Mouse (Mus musculus) kidney, embryonic 15.5 days (tissue): Measurements from ENCODE around the gene Bcl6. TPM values are rescaled to one million over a fixed set of nuclear protein-coding genes. Genes with fewer than 3 reads are reported as not detected.

Experiments used
- ATAC-seq: fragments of 200-750 bp; cut with Nextera tagmentation; replicated peaks from 2 replicates; pipeline ENCODE4 v1.8.0; 2017; ENCODE audit warnings: moderate TSS enrichment; ENCODE audit not compliant: low FRiP score
- H3K27ac ChIP-seq: fragments of 300-500 bp; sonication (generic); 2 replicates; pipeline ENCODE4 v1.5.1; 2015; ENCODE audit warnings: mild to moderate bottlenecking, inconsistent platforms
- H3K27me3 ChIP-seq: fragments of 300-500 bp; sonication (generic); 2 replicates; pipeline ENCODE4 v1.6.1; 2015; ENCODE audit warnings: inconsistent platforms
- H3K36me3 ChIP-seq: fragments of 300-500 bp; sonication (generic); 2 replicates; pipeline ENCODE4 v1.6.1; 2015; ENCODE audit warnings: inconsistent platforms
- H3K4me1 ChIP-seq: fragments of 300-500 bp; sonication (generic); 2 replicates; pipeline ENCODE4 v1.6.1; 2015; ENCODE audit warnings: inconsistent platforms
- H3K4me2 ChIP-seq: fragments of 300-500 bp; sonication (generic); 2 replicates; pipeline ENCODE4 v1.6.1; 2015; ENCODE audit warnings: moderate library complexity, mild to moderate bottlenecking, inconsistent platforms
- H3K4me3 ChIP-seq: fragments of 300-500 bp; sonication (generic); replicated peaks from 2 replicates; pipeline ENCODE4 v1.5.1; 2015; ENCODE audit warnings: mild to moderate bottlenecking, inconsistent platforms
- H3K9ac ChIP-seq: fragments of 300-500 bp; sonication (generic); 2 replicates; pipeline ENCODE4 v1.6.1; 2015; ENCODE audit warnings: mild to moderate bottlenecking, inconsistent platforms
- H3K9me3 ChIP-seq: fragments of 300-500 bp; sonication (generic); replicated peaks from 2 replicates; pipeline ENCODE4 v1.6.1; 2016; ENCODE audit warnings: inconsistent platforms
- WGBS: fragments of 180-500 bp; shearing (Covaris S2); methylation state at CpG from one replicate; pipeline ENCODE4 v1.1.7; 2015; ENCODE audit warnings: mixed read lengths; 5-methylcytosine and 5-hydroxymethylcytosine counted together
- polyA plus RNA-seq: library from polyadenylated mRNA; unstranded; fragments of >200 nt; fragmentation: Nextera tagmentation; extraction: Ambion mirVana; gene quantifications from 2 replicates; pipeline ENCODE4 v1.2.1, GENCODE M21; 2015

The Bcl6 gene
- polyA plus RNA-seq, 1 experiment from 2014 or later, result 0.87 TPM

DNA sequence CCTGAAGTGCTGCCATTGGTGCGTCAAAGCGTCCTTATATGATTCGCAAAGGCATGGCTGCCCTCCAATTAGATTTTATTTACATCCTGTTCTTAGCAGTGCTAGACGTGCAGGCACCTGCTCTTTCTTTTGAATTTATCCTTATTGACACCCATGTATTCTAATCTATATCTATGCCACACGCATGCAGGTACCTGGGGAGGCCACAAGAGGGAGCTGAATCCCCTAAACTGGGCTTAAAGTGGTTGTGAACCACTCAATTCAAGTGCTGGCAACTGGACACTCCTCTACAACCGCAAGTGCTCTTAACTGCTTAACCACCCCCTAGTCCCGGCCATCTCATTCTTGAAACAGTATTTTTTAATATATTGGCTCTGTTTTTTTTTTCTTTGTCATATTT, 21.4 kb downstream of the Bcl6 start:
- no peak overlapping the region for H3K27ac ChIP-seq
- ATAC-seq, result no peak
- H3K27me3 ChIP-seq, result no peaks in the 10 kb centered on the region
- H3K9ac ChIP-seq, result no peak overlapping the region
- no peak overlapping the region for H3K4me2 ChIP-seq
- no peak overlapping the region for H3K4me3 ChIP-seq
- peaks cover 14% of the 10 kb centered on the region; the same call in 1 of the 2 replicates for H3K36me3 ChIP-seq
- H3K4me1 ChIP-seq, result peaks cover 9% of the 10 kb centered on the region
- no peaks in the 10 kb centered on the region for H3K9me3 ChIP-seq
- 89% methylated on average over 7 of the region's 7 CpGs for WGBS

DNA sequence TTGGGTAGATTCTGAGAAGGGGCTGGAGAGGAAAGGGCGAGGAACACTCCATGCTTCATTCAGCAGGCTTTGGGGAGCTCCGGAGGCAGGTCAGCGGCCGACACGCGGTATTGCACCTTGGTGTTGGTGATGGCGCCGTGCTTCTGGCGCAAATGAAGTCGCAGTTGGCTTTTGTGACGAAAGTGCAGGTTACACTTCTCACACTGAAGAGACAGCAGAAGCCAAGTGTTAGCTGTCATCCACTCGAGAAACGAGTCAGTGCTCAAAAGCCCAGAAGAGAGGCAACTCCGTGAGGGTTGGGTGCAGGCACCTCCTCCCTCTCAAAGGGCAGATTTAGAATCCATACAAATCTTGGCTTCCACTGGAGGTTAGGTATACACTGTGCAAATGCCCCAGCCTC, 22.6 kb downstream of the Bcl6 start:
- 89% methylated on average over 14 of the region's 14 CpGs for WGBS
- Histone ChIP-seq H3K4me1 (peaks cover 7% of the 10 kb centered on the region), H3K36me3 (peaks cover 13% of the 10 kb centered on the region; the same call in 1 of the 2 replicates), H3K9ac (no peak overlapping the region), H3K27me3 (no peaks in the 10 kb centered on the region), H3K4me2 (no peak overlapping the region), H3K27ac (no peak overlapping the region), H3K9me3 (no peaks in the 10 kb centered on the region), H3K4me3 (no peak overlapping the region)
- no peak for ATAC-seq

DNA sequence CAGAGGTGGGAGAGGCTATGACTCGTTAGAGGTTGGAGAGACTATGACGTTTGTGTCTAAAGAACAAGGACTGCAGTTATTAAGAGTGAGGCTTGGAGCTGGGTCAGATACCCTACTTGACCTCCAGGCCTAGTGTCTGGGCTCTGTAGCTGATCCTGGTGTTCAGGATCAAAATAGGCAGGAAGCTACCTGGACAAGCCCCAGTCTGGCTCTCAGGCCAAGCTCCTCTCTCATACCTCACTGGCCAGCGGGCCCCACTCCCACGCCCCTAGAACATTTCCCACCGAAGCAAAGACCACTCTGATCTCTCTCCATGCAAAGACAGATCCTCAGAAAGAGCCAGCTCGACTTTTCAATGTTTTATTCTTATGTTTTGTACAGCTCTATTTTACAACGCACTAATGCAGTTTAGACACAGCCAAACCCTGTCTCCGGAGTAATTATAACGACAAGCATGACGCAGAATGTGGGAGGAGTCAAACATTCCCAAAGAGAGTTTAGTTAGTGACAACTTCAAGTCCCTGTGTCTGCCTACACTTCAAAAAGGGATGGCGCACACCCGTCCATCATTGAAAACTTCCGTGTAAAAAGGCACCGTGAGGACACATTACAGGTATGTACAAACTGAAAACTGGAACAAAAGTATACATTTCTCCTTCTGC, 23.8 kb downstream of the Bcl6 start:
- Histone ChIP-seq H3K36me3 (peaks cover 13% of the 10 kb centered on the region; the same call in 1 of the 2 replicates), H3K9ac (no peak overlapping the region), H3K4me3 (no peak overlapping the region), H3K4me1 (peaks cover 7% of the 10 kb centered on the region), H3K27ac (no peak overlapping the region), H3K27me3 (no peaks in the 10 kb centered on the region), H3K9me3 (no peaks in the 10 kb centered on the region), H3K4me2 (no peak overlapping the region)
- WGBS, result 75% methylated on average over 14 of the region's 14 CpGs
- no peak for ATAC-seq

DNA sequence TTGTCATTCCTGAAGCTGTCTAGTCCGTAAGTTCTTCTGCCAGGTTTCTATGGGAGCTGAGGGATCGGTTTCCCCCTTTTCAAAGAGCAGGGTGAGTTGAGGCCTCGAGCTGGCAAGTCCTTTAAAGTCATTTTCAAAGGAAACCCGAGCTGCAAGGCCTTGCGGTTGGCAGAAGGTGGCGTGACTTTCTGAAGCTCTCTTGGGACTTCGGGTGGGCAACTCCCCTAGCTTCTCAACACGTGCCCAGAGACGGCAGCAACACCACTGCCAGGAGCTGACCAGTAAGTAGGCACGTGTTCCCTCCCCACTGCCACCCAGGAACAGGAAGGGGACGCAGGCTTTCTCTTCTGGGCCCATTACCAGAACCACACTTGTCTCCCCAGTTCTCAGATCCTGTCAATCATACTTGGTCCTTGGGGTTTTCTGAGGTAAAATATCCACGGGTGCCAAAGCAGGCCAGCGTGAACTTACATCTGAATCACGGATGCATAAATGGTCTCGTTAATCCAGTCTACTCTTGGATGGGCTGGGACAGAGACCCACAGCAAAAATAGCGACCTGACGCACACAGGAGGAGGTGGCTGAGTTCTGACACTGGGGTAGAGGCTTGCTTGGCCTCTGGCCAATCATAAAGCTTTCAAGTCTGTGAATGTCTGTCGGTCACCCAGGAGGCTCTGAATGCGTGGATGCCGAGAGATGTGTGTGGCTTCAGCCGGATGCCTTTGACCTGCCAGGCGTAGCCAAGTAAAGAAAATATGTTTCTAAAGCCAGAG, 24.6 kb downstream of the Bcl6 start:
- Histone ChIP-seq H3K4me2 (no peak overlapping the region), H3K4me3 (no peak overlapping the region), H3K36me3 (peaks cover 13% of the 10 kb centered on the region; the same call in 1 of the 2 replicates), H3K9me3 (no peaks in the 10 kb centered on the region), H3K27me3 (no peaks in the 10 kb centered on the region), H3K27ac (no peak overlapping the region), H3K9ac (no peak overlapping the region), H3K4me1 (peaks cover 7% of the 10 kb centered on the region)
- ATAC-seq, result no peak
- 45% methylated on average over 22 of the region's 22 CpGs for WGBS

DNA sequence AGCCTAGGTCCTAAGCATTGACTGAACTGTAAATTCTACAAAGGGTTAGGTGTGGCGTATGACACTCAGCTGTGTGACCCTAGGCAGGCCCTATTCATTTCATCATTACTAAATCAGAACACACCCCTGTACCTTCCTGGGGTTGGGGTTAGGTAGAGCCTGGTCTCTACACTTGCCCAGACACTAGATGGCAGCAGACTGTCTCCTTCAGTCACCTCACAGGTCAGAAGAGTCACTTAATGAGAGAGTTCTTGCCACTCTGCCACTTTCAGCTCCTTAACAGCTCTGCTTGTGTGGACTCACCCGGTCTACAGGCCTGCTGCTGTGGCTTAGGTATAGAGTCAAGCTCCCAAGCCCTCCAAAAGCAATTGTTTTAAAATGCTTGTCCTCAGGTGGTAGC, 26.3 kb downstream of the Bcl6 start:
- ATAC-seq, result no peak

DNA sequence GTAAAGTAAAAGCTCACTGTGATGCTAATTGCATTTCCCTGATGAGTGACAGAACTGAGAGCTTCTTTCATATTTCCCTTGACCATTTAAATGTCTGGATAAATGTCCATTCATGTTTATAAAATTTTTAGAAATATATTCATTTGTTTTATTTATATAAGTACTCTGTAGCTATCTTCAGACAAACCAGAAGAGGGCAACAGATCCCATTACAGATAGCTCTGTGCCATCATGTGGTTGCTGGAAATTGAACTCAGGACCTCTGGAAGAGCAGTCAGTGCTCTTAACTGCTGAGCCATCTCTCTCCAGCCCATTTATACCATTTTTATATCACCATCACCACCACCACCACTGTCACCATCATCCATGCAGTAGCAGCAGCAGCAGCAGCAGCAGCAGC, 29.7 kb downstream of the Bcl6 start:
- H3K9me3 ChIP-seq, result no peaks in the 10 kb centered on the region
- no peak overlapping the region for H3K4me2 ChIP-seq
- ATAC-seq, result no peak
- H3K9ac ChIP-seq, result no peak overlapping the region
- 0 out of 2 replicates have a peak, but pooled peaks cover 3% of the 10 kb centered on the region for H3K4me1 ChIP-seq
- no peaks in the 10 kb centered on the region for H3K27me3 ChIP-seq
- no peak overlapping the region for H3K4me3 ChIP-seq
- H3K36me3 ChIP-seq, result no peaks in the 10 kb centered on the region
- H3K27ac ChIP-seq, result no peak overlapping the region

More for the DNA sequence above, 26.3 kb downstream of the Bcl6 start:
- H3K9ac ChIP-seq, result no peak overlapping the region
- WGBS, result 85% methylated on average over 2 of the region's 2 CpGs
- H3K36me3 ChIP-seq, result no peaks in the 10 kb centered on the region
- no peaks in the 10 kb centered on the region for H3K27me3 ChIP-seq
- H3K4me2 ChIP-seq, result no peak overlapping the region
- H3K4me1 ChIP-seq, result peaks cover 7% of the 10 kb centered on the region
- no peaks in the 10 kb centered on the region for H3K9me3 ChIP-seq
- no peak overlapping the region for H3K27ac ChIP-seq
- no peak overlapping the region for H3K4me3 ChIP-seq

DNA sequence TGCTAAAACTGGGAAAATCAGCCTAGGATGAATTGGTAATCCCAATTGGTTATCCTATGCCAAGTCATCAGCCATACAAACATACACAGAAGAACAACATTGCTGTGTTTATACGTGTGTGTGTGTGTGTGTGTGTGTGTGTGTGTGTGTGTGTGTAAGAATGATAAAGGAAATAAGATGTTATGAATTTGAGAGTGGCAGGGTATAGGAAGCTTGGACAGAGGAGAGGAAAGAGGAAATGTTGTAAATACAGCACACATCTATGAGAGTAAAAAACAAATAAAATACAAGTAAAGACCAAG, 34.7 kb downstream of the Bcl6 start:
- Histone ChIP-seq H3K9ac (no peak overlapping the region), H3K9me3 (no peaks in the 10 kb centered on the region), H3K27ac (no peak overlapping the region), H3K27me3 (no peaks in the 10 kb centered on the region), H3K4me3 (no peak overlapping the region), H3K36me3 (no peaks in the 10 kb centered on the region), H3K4me1 (no peaks in the 10 kb centered on the region), H3K4me2 (no peak overlapping the region)
- 8% methylated on average over 1 of the region's 1 CpGs for WGBS
- no peak for ATAC-seq

DNA sequence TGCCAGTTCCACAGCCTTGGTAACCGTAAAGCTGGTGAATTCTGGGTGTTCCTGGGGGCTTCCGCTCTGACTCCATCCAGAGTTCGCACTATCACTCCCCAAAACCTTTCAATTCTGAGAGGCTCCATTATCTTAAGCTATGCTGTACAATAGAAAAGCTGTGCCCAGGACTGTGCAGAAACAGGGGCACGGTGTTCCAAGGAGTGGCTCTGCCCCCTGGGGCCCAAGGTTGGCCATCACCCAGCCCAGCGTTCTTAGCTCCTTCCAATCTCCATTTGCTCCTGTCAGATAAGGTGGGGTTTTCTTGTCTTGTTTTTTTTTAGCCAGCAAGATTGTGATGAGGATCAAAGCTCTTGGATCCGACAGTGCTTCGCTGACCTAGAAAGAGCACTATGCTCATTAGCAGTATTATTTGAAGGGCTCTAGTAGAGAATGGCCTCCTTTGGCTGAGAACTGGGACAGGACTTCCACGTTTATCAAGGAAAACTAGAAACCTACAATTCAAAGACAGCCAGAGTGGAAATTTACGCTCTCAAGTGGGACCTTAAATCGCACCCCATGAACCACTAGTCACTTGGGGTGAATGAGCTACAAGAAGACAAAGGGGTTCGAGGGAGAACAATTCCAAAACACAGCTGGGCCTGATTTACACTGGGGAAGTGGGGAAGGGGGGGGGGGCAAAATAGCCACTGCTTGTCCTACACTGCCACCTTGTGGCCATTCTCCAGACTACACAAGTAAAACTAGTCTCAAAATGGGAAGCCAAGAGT, 35.3 kb downstream of the Bcl6 start:
- no peak overlapping the region for H3K4me2 ChIP-seq
- no peak; the same call in 1 of the 2 replicates for ATAC-seq
- no peak overlapping the region for H3K9ac ChIP-seq
- H3K9me3 ChIP-seq, result no peaks in the 10 kb centered on the region
- 45% methylated on average over 11 of the region's 11 CpGs for WGBS
- H3K4me3 ChIP-seq, result no peak overlapping the region
- H3K4me1 ChIP-seq, result no peaks in the 10 kb centered on the region
- no peak overlapping the region for H3K27ac ChIP-seq
- no peaks in the 10 kb centered on the region for H3K27me3 ChIP-seq
- H3K36me3 ChIP-seq, result no peaks in the 10 kb centered on the region

DNA sequence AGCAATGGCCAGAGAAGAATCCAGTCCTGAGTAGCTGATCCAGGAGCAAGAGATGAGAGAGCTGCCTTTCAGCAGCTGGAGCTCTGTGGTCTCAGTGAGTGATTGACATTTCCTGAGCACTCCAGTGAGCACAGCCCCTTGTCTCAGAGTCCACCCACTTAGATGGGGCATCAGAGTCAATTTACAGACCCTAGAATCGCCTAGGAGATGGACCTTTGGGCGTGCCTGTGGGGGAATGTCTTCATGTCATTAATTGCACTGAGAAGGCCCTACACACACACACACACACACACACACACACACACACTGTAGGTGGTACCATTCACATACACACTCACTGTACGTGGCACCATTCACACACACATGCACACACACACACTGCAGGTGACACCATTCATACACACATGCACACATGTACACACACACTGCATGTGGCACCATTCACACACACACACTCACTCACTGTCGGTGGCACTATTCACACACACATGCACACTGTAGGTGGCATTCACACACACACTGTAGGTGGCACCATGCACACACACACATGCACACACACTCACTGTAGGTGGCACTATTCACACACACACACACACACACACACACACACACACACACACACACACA, 36.4 kb downstream of the Bcl6 start:
- Histone ChIP-seq H3K4me1 (no peaks in the 10 kb centered on the region), H3K9me3 (no peaks in the 10 kb centered on the region), H3K9ac (no peak overlapping the region), H3K27ac (no peak overlapping the region), H3K4me3 (no peak overlapping the region), H3K27me3 (no peaks in the 10 kb centered on the region), H3K4me2 (no peak overlapping the region), H3K36me3 (no peaks in the 10 kb centered on the region)
- ATAC-seq, result no peak
- 71% methylated on average over 4 of the region's 4 CpGs for WGBS

DNA sequence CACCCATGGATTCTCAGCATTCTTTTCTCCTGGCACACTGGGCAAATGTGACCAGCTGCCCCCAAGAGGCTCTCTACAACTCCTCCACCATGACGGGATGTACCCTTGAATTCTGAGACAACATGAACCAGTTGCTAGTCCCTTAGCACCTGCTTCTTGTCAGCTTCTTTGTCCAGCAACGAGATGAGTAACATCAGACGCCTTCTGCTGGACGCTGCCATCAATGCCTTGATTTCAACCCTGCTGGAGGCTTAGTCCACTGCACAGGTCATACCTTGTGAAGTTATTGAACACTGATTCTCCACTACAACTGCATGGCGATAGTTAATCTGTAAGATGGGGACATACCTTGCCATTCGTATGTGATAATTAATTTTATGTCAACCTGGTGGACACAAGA, 41.0 kb downstream of the Bcl6 start:
- no peak for ATAC-seq
- Histone ChIP-seq H3K4me3 (no peak overlapping the region), H3K27me3 (no peaks in the 10 kb centered on the region), H3K4me1 (no peaks in the 10 kb centered on the region), H3K27ac (no peak overlapping the region), H3K36me3 (no peaks in the 10 kb centered on the region), H3K4me2 (no peak overlapping the region), H3K9ac (no peak overlapping the region), H3K9me3 (no peaks in the 10 kb centered on the region)
- WGBS, result 85% methylated on average over 6 of the region's 6 CpGs

DNA sequence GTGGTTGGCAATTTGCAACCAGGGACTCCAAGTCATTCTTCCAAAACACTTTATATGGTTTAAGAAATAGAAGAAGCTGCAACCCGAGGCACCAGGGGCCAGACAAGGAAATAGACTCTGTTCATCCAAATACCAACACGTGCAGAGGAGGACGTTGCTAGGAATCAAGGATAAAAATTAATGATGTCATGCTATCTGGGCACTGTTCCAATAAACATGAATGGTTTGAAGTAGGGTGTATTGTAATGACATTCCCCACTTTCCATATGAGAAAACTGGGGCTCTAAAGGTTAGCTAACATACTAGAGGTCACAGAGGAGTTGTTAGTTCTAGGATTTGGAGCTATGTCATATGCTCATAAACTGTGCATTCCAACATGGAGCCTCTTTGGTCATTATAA, 43.9 kb downstream of the Bcl6 start:
- 39% methylated on average over 3 of the region's 3 CpGs for WGBS
- no peaks in the 10 kb centered on the region for H3K36me3 ChIP-seq
- no peaks in the 10 kb centered on the region for H3K9me3 ChIP-seq
- no peak overlapping the region for H3K9ac ChIP-seq
- H3K27ac ChIP-seq, result no peak overlapping the region
- H3K4me1 ChIP-seq, result no peaks in the 10 kb centered on the region
- no peak overlapping the region for H3K4me2 ChIP-seq
- no peak for ATAC-seq
- H3K4me3 ChIP-seq, result no peak overlapping the region
- no peaks in the 10 kb centered on the region for H3K27me3 ChIP-seq

DNA sequence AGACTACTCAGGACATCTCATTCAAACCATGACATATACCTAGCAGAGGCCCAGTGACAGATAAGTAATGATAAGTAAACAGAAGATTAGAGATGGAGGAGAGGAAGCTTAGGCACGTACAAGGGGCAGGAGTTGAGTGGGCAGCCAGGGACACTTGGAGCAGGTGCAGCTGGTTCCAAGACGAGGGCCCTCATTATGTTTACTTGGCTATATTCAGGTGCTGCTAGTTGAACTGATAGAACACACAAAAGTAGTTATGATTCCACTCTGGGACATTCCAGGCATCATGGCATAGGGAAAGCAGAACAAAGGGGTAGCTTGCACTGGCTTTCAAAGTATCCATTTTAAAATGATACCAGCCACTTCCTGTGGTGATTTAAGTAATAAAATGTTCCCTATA, 54.3 kb downstream of the Bcl6 start:
- Histone ChIP-seq H3K9me3 (no peaks in the 10 kb centered on the region), H3K36me3 (no peaks in the 10 kb centered on the region), H3K9ac (no peak overlapping the region), H3K4me1 (no peaks in the 10 kb centered on the region), H3K27me3 (no peaks in the 10 kb centered on the region), H3K4me2 (no peak overlapping the region), H3K4me3 (no peak overlapping the region), H3K27ac (no peak overlapping the region)
- 59% methylated on average over 2 of the region's 2 CpGs for WGBS
- no peak for ATAC-seq
